Mouse (Mus musculus) mature B cell (primary cell): ENCODE measurements around the gene Zdhhc8.
"Not testable (repeated sequence)": the region's sequence is repeated elsewhere in the genome, so short reads cannot be mapped to it uniquely, and the experiment has no call there.

Source experiments
- in situ Hi-C: fragments of 300-500 bp; cut with MboI; formaldehyde crosslinking; loops from 2 replicates; pipeline ENCODE4 v1.14.3; 2019

Zdhhc8 gene

DNA sequence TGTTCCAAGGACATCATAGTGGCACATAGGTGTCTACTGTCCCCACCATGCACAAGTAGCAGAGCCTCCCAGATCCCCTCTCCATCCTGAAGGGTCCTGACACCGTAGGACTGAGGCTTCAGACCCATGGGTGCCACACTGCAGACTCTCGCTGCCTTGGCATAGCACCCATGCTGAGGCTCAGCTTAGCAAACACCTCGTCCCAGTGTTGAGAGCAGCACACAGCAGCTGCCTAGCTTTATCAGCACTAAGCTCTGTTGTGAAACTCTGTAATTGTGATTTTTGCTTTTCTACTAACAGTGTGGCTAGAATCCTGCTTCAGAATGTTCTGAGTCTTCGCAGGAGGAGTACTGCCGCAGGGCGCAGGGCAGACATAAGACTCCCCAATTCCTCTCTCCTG lies 37.1 kb downstream of the Zdhhc8 start:
- in situ Hi-C loops, result no loop called here

DNA sequence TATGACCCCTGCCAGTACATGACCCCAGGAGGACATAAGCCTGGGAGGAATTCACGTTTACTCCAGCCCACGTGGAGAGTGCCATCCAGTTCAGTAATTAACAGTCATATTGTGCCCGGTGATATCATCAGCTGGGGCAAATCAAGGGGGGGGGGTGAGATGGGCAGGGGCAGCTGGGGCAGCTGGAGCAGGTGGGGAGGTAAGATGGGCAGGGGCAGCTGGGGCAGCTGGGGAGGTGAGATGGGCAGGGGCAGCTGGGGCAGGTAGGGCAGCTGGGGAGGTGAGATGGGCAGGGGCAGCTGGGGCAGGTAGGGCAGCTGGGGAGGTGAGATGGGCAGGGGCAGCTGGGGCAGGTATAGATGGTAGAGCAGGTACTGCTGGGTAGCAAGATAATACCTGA lies 39.4 kb downstream of the Zdhhc8 start:
- in situ Hi-C loops, result not testable (repeated sequence)

DNA sequence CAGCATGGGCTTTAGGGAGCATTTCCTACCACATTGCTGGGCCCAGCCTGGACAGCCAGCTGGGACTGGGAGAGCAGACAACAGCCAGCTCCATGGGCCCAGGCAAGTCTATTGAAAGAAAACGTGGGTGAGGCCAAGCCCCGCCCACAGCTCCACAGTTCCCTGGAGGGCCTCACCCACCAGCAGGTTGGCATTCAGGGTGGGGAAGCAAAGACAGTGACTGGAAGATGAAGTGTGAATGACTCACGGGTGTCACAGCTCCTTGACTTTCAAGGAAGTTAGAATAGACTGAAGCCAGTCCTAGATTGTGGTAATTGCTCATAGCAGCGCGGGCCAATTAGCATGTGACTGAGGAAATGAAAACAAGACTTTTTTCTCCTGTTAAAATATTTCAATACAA lies 39.9 kb downstream of the Zdhhc8 start:
- in situ Hi-C loops, result no loop called here

DNA sequence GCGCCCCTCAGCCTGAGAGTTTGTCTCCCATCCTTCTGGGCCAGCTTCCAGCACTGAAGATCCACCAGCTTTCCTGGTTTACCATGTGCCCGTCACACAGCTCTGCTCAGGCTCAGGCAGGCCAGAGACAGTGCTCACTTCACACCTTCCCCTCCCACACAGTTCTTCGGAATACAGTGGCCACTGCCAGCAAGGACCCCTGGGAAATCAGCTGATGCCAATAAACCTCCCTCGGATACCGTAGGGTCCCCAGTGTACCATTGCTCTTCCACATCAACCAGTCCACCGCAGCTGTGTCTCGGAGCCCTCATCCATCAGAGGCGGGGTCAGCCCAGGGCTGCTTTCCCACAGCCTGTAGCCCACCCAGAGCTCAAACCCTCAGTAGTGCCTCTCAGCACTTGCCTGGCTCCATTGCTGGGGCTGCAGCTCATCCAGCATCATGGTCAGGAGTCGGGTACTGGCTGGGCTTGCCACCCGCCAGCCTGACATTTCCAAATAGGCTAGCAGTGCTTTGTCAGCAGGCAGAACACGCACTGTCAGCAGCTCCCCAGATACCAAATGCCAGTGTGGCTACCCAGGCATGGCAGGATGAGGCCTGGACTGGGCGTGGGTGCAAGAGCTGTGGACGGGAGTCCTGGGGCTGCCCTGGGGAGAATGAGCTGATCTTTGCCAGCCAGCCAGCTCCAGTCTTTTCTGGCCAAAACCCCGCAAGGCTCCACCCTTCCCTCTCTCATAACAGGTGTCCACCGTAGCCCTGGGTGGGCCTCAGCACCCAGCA lies 40.5 kb downstream of the Zdhhc8 start:
- in situ Hi-C loops, result no loop called here

DNA sequence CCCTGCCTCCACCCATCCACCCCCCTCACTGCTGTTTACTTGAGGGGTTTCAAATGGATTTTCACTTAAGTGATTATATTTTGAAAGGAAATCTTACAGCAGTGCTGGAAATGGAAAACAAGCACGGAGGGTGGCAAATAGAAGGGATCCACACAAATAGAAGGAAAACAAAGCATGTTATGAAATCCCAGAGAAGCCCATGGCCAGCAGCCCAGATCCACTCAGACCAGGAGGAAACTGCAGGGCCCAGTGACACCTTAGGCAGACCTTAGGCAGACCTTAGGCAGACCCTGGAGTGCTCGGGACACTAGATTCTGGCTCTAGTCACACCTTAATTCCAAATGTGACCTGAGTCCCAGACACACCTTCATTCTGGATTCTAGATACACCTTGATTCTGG lies 43.9 kb downstream of the Zdhhc8 start:
- in situ Hi-C loops, result no loop called here

DNA sequence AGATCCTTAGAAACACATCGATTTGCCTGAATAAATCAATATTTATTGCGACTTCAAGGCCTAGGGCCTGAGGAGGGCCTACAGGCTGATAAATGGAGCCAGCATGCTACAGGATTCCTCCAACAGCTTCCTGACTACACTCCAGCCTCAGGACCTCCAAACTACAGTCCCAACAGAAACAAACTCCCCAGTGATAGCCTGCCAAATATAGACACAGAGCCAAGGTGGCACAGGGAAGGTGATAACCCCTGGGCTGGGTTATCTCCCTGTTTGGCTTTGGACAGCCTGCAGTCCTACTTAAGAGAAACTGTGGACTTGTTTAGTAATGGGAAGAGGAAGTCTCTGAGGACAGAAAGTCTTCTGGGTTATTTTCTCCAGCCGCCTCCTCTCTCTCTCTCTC lies 47.7 kb downstream of the Zdhhc8 start:
- in situ Hi-C loops, result no loop called here

DNA sequence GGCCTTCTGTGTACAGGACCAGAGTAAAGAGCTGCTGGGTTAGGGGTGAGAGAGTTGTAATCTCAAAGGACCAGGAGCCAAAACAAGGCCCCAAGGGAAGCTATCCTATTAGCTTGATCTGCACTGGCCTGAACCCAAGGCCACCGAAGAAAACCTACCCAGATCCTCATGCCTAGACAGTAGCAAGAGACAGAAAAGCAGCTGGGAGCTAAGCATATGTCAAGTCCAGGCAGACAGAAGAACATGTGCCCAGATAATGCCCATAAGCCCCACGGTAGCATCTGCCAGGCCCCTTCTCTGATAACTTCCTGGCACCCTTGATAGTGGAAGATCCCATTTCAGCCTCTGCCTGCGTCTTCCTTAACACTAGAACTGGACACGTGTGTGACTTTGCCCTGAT lies 48.1 kb downstream of the Zdhhc8 start:
- in situ Hi-C loops, result no loop called here

DNA sequence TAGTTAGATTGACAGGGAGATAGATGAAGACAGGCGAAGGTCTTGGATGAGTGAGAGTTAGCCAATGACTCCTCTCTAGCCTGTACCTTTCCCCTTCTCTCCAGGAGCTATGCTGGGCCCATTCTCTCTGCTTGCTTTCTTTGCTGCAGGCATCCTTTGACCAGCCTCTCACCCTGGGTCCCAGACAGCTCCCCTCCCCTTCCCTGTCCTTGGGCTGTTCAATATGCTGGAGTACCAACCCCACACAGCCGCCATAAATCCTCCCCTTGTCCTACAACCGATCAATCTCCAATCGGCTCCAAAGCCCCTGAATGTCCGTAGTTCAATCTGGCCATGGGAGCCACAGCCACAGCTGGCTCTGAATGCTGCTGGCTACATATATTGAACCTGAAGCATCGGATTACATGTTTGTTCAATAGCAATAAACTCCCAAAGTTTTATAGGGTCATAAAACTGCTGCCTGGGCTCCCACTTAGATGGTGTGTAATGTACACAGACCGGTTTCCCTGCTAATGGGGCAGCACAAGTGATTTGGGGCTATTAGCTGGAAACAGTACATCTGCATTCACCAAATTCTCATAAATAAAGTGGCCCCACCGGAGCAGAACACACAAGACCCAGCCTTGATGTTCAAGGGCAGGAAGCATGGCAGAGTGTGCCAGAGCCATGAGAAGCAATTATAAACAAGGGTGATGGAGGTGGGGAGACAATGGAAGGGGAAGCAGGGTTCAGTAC lies 49.1 kb downstream of the Zdhhc8 start:
- in situ Hi-C loops, result no loop called here

DNA sequence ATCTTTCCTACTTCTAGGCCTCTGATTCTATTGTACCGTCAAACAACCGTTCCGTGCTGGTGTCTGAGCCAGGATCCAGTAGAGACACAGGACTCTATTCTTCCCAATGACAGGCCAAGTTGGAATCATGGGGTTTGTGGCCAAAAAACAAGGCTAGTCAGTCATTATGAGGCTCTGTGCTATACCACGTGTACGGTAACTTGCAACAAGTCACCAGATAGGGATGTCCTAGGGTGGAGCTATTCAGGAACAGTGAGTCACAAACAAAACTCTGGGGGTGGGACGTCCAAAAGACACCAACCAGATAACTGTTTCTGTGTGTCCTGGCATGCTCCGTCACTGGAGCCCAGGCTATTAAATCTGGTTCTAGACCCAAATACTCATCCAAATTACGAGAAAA lies 52.2 kb downstream of the Zdhhc8 start:
- in situ Hi-C loops, result no loop called here

DNA sequence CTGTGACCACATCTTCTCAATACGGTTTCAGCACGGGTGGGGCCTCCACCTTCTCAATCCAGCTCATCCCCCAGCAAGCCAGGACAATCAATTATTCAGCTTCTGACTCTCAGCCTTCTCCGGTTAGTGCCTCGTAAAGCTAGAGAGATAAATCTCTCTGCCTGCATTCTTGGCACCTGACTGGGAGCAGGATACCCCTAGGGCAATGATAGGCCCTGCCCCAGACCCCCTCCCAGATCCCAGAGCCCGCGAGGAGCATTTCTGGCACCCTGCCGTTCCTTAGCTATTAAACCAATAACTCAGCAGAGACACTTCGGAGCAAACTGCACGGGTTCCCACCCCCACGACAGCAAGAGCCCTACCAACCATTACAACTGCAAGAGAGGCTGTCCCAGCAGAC lies 53.5 kb downstream of the Zdhhc8 start:
- in situ Hi-C loops, result no loop called here

DNA sequence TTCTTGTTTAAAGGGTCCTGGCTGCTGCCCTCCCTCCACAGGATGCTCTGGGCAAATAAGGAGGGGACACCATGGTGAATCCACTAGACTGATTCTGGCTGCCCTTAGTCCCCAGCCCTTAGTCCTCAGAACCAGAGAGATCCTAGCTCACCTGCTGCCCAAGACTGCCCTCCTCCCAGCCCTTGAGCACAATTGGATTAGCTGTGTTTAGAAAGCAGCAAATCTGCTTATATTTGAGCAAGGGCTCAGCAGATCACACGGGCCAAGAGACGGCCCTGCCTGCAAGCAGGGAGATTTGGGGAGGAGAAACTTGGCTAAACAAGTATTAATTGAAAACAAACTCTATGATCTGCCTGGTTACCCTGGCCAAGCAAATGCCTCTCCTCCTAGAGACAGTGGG lies 55.3 kb downstream of the Zdhhc8 start:
- in situ Hi-C loops, result no loop called here

DNA sequence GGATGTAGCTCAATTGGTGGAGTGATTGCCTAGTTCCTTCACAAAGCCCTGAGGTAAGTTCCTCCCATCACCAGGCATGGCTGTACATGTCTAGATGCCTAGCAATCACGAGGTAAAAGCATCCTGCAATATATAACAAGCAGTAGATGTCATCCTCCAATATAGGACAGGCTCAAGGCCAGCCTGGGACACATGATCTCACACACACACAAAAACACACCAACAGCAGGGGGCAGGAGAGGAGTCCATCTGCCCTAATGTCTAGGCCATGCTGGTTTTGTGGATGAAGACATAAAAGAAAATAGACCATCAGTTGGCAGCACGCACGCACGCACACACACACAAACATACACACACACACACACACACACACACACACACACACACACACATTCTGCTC lies 58.2 kb downstream of the Zdhhc8 start:
- in situ Hi-C loops, result no loop called here

DNA sequence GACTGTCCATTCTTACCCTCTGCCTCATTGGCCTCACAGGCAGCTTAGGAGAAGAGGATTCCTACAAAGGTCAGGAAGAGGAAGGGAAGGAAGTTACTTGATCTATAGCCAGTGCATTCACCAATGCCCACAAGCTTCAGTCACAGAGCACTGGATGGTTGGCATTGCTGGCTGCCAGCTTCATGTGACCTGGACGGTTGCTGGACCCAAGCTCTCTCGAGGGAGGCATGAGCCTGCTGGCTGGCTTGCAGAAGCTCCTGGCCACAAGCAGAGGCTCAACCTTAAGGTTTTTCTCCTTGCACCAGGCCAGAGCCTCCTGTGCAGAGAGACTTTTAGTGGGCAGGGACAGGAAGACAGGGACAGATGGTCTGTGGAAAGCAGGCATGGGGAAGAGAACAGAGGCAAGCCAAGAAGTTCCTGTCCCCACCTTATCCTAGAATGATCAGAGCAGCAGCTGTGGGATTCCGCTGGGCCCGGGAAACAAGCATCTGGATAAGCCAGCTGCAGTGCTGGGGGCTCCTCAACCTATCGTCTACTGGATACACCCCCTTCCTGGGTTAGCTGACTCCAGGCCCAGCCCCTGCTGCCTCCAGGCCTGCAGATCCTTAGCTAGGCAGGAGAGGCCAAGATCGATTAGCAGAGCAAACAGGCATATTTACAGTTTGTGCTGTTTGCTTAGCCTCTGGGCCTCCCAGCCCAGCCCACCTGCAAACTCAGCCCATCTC lies 59.0 kb downstream of the Zdhhc8 start:
- in situ Hi-C loops, result no loop called here

DNA sequence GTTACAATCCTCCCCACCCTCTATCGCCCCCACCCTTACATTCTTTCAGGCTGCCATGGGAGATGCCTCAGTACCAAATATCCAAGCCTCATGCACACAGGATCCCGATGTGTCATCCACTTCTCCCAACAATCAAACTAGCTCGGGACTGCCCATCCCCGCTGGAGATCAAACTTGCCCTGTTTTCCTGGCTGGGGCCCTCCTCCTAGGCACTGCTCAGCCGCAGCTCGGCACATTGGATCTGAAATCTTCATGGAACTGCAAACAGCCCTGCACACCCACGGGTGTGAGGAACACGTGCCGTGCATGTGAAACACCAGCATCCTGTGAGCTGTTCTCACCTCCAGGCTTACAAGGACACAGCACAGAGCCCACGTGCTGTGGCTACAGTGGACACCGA lies 61.1 kb downstream of the Zdhhc8 start:
- in situ Hi-C loops, result no loop called here

DNA sequence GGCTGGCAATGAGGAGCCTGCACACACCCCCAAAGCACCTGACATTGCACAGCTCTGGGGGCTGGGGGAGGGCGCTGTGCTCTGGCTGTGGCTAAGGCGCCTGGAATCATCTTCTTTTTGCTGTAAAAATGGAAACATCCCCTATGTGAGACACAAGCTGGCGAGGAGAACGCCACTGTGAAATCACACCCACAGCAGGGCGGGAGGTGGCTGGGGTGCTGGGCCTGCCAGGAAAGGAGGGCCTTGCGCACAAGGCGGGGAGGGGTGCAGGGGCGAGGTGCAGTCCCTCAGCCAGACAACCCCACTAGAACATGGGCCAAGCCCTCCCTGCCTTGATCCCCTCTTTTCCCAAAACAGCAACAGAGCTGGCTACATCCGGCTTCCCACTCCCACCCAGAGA lies 61.7 kb downstream of the Zdhhc8 start:
- in situ Hi-C loops, result no loop called here

DNA sequence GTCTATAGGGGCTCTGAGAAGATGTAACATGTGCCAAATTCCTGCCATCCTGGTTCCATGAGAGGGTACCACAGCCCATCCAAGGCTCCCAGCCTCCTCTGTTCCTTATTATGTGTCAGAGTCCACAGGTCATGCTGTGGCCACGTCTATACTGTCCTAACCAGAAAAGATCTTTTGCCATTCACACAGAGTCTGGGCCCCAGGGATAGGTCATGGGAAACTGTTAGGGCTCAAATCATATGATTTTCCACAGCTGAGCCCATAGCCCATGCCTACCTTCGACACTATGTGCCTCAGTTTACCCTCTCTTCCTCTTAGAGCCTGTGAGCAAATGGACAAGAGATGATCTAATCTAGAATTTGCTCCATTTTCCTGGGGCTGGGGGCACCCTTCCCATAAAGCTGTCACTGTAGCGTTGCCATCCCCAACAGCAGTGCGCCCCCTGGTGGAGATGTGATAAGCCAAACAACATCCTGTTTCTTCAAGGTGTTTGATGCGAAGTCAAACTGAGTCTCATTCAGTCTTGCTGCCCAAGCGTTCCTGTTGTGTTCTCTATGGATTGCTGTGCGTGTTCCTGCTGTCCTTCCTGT lies 62.6 kb downstream of the Zdhhc8 start:
- in situ Hi-C loops, result no loop called here
